Mouse (Mus musculus): Measurements from ENCODE around the gene Oas1g. TPM values are rescaled to one million over a fixed set of nuclear protein-coding genes. Genes with fewer than 3 reads are reported as not detected.
"Not testable (repeated sequence)": the region's sequence is repeated elsewhere in the genome, so short reads cannot be mapped to it uniquely, and the experiment has no call there.

Gene Oas1g
- polyA plus RNA-seq, 1 experiment = 30.1 TPM

DNA sequence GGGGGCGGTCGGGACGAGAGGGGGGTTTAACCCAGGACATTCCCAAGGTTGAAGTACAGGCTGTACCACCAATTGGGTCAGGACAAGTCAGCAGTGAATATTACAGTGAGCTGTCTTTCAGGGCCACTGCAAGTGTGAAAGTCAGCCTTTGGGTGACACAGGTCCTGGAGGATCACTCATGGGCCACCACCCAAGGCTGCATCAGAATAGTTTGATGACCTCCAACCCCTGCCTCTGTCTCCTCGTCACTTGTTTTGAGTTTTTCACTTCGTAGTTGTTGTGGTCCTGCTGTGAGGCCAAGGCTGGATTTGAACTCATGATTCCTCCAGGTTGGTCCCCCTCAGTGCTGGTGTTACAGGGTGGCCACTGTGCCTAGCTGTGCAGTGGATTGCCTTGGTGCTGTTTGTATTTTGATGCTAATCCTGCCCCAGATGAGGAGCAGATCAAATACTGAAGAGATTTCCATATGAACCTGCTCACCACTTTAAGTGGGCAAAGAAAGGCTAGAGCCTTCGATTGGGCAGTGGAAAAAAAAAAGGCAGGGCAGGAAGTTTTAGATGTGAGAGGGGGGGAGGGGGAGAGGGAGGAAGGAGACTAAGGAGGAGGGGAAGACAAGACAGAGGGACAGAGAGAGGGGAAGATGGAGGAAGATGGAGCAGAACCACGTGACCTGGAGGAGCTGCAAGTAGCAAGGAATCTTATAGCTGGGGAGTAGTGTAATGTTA is 20.9 kb upstream of the Oas1g start:
- no peaks in the 10 kb centered on the region for H3K27me3 ChIP-seq (ENCODE audit: control insufficient read depth, insufficient read depth, low read length)
- no peak for TF ChIP-seq CTCF (IDR thresholded peaks at IDR 0.05; ENCODE audit: extremely low read depth, insufficient read length, insufficient replicate concordance, low read depth, low read length)
- TF ChIP-seq POLR2A (IDR thresholded peaks at IDR 0.05; ENCODE audit: low read depth, low read length) = no peak
- H3K27ac ChIP-seq (ENCODE audit: insufficient read depth, low read depth, low read length) = no peak overlapping the region
- no peak overlapping the region for H3K4me3 ChIP-seq (ENCODE audit: low read depth, low read length)
- H3K4me1 ChIP-seq (ENCODE audit: control insufficient read depth, insufficient read depth, insufficient read length, low read length) = no peaks in the 10 kb centered on the region
- no peaks in the 10 kb centered on the region for H3K36me3 ChIP-seq (ENCODE audit: control insufficient read depth, insufficient read depth, low read length)
- WGBS = 68% methylated on average over 7 of the region's 7 CpGs

DNA sequence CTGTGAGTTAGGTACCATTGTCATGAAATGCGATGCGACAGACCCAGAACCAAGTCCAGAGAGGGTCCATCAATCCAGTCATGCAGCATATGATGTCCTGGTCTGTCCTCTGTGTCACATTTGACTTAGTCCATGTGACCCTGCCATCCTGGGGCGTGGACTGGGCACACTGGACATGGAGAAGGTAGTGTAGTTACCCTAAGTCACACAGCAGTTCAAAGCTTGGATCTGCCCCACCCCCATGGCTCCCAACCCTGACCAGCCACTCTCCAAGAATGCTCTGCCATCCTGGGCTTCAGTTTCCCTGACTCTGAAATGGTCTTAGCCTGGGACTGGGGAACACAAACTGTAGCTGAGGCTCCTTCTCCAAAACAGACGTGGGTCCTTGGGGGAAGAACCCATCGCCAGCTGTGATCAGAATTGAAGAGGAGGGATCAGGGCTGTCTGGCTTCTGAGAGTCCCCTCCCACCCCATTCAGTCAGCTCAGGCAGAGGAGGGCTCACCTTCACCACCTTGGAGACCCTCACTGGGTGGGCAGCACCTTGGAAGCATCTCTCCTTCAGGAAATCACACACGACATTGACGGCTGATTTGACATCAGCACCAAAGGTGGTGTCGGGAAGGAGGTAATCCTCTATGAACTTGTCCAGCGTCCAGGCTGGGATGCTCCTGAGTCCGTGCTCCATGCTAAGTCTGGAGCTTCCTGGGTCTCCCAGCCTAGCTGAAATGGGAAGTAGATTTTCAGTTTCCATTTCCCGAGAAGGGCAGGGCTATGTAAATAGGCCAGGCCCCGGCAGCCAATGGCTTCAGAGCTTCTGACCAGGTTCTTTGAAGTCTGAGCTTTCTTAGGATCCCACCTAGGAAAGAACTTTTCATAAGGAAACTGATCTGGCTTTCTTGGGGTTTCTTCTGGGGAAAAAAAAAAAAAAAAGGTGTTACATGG is 19.6 kb upstream of the Oas1g start, which contains the start of gene Oas1a:
Oas1a (minus strand) TSS at position 731 of the 943 bp plus-strand sequence.
- H3K4me1 ChIP-seq (ENCODE audit: control insufficient read depth, insufficient read depth, insufficient read length, low read length); H3K36me3 ChIP-seq (ENCODE audit: control insufficient read depth, insufficient read depth, low read length); H3K27me3 ChIP-seq (ENCODE audit: control insufficient read depth, insufficient read depth, low read length): not testable (repeated sequence)
- Histone ChIP-seq H3K4me3 (ENCODE audit: low read depth, low read length) (peak within 1 kb of the TSS; percentile 65), H3K27ac (ENCODE audit: insufficient read depth, low read depth, low read length) (peak within 1 kb of the TSS; percentile 39; the same call in 1 of the 2 replicates)
- 35% methylated on average over 9 of the region's 12 CpGs for WGBS

DNA sequence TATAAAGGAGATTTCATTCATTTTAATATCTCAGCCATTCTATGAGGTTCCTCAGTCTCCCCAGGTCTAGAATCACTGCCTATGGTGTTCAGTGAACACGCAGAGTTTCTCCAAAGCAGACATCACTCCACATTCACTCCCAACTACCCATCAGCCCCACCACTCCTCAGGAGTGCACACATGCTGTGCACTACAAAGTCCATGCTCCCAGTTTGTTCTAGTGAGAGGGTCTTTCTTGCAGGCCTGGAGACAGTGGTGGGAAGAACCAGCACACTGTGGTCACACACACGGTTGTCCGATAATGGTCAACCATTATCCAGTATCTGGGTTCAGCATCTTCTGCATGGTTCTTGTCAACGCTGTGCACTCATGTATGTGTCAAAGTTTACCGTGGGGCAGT is 14.6 kb upstream of the Oas1g start:
- H3K4me1 ChIP-seq (ENCODE audit: control insufficient read depth, insufficient read depth, insufficient read length, low read length) = no peaks in the 10 kb centered on the region
- TF ChIP-seq POLR2A (IDR thresholded peaks at IDR 0.05; ENCODE audit: low read depth, low read length) = no peak
- no peak for TF ChIP-seq CTCF (IDR thresholded peaks at IDR 0.05; ENCODE audit: extremely low read depth, insufficient read length, insufficient replicate concordance, low read depth, low read length)
- no peak overlapping the region for H3K27ac ChIP-seq (ENCODE audit: insufficient read depth, low read depth, low read length)
- H3K36me3 ChIP-seq (ENCODE audit: control insufficient read depth, insufficient read depth, low read length) = peaks cover 22% of the 10 kb centered on the region
- H3K27me3 ChIP-seq (ENCODE audit: control insufficient read depth, insufficient read depth, low read length) = no peaks in the 10 kb centered on the region
- 94% methylated on average over 5 of the region's 5 CpGs for WGBS
- no peak overlapping the region for H3K4me3 ChIP-seq (ENCODE audit: low read depth, low read length)

DNA sequence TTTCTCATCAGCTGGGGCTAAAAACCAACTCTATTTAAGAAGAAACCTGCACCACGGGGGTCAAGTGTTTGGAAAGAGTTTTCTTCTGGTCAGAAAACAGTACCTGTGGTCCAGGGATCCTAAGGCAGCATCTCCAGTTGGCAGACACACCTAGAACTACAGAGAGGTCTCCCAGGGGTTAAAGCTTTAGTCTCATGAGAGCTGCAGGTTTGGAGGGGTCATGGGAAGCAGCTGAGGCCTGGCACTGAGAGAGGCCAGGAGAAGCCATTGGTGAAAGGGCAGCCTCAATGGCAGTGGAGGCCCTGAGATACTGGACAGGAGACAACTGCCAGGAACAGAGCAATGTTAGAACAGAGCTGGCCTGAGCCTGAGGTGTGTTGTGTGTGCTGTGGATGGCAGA is 13.3 kb upstream of the Oas1g start:
- 63% methylated on average over 1 of the region's 1 CpGs for WGBS
- TF ChIP-seq POLR2A (IDR thresholded peaks at IDR 0.05; ENCODE audit: low read depth, low read length) (no peak), CTCF (IDR thresholded peaks at IDR 0.05; ENCODE audit: extremely low read depth, insufficient read length, insufficient replicate concordance, low read depth, low read length) (no peak)
- H3K4me1 ChIP-seq (ENCODE audit: control insufficient read depth, insufficient read depth, insufficient read length, low read length) = no peaks in the 10 kb centered on the region
- peaks cover 22% of the 10 kb centered on the region for H3K36me3 ChIP-seq (ENCODE audit: control insufficient read depth, insufficient read depth, low read length)
- H3K4me3 ChIP-seq (ENCODE audit: low read depth, low read length) = no peak overlapping the region
- H3K27me3 ChIP-seq (ENCODE audit: control insufficient read depth, insufficient read depth, low read length) = no peaks in the 10 kb centered on the region
- H3K27ac ChIP-seq (ENCODE audit: insufficient read depth, low read depth, low read length) = no peak overlapping the region

DNA sequence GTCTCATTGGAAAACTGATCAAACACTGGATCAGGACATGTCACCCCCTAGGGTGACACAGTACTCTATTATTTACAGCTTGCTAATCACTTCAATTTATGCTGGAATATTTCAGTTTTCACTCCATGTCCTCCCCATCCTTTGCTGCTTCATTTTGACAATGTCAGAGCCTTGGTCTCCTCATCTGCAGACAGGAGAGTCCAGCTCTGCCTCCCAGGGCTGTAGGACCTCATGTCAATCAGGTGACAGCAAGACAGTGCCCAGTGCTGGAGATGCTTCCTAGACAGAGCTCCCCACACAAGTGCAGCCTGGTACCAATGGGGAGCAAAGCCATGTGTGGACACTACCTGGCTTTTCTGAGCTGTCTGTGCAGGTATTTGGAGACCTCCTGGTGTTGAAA is 11.3 kb upstream of the Oas1g start:
- Histone ChIP-seq H3K4me3 (ENCODE audit: low read depth, low read length) (no peak overlapping the region), H3K4me1 (ENCODE audit: control insufficient read depth, insufficient read depth, insufficient read length, low read length) (no peaks in the 10 kb centered on the region), H3K27ac (ENCODE audit: insufficient read depth, low read depth, low read length) (no peak overlapping the region), H3K27me3 (ENCODE audit: control insufficient read depth, insufficient read depth, low read length) (no peaks in the 10 kb centered on the region), H3K36me3 (ENCODE audit: control insufficient read depth, insufficient read depth, low read length) (peaks cover 25% of the 10 kb centered on the region)
- TF ChIP-seq CTCF (IDR thresholded peaks at IDR 0.05; ENCODE audit: extremely low read depth, insufficient read length, insufficient replicate concordance, low read depth, low read length) = no peak
- TF ChIP-seq POLR2A (IDR thresholded peaks at IDR 0.05; ENCODE audit: low read depth, low read length) = no peak

DNA sequence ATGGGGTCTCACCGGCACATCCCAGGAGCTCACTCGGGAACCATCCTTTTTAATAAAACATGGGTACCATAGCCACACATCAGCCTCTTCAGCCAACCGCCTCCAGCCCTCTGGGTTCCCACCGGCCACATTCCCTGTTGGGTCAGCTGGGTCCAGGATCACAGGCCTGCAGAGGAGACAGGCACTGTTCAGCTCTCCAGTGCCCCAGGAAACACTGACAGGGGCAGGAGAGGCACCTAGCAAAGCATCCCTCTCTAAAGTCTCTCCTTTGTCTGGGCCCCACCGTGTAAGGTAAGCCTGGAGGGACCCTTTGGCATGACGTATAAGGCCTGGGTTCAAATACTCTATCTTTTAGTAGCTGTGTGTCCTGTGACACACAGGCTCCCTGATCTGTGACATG is 10.9 kb upstream of the Oas1g start:
- H3K4me3 ChIP-seq (ENCODE audit: low read depth, low read length) = no peak overlapping the region
- no peaks in the 10 kb centered on the region for H3K27me3 ChIP-seq (ENCODE audit: control insufficient read depth, insufficient read depth, low read length)
- WGBS = 91% methylated on average over 6 of the region's 6 CpGs
- no peaks in the 10 kb centered on the region for H3K4me1 ChIP-seq (ENCODE audit: control insufficient read depth, insufficient read depth, insufficient read length, low read length)
- TF ChIP-seq POLR2A (IDR thresholded peaks at IDR 0.05; ENCODE audit: low read depth, low read length) (no peak), CTCF (IDR thresholded peaks at IDR 0.05; ENCODE audit: extremely low read depth, insufficient read length, insufficient replicate concordance, low read depth, low read length) (no peak)
- H3K36me3 ChIP-seq (ENCODE audit: control insufficient read depth, insufficient read depth, low read length) = peaks cover 25% of the 10 kb centered on the region
- H3K27ac ChIP-seq (ENCODE audit: insufficient read depth, low read depth, low read length) = no peak overlapping the region

DNA sequence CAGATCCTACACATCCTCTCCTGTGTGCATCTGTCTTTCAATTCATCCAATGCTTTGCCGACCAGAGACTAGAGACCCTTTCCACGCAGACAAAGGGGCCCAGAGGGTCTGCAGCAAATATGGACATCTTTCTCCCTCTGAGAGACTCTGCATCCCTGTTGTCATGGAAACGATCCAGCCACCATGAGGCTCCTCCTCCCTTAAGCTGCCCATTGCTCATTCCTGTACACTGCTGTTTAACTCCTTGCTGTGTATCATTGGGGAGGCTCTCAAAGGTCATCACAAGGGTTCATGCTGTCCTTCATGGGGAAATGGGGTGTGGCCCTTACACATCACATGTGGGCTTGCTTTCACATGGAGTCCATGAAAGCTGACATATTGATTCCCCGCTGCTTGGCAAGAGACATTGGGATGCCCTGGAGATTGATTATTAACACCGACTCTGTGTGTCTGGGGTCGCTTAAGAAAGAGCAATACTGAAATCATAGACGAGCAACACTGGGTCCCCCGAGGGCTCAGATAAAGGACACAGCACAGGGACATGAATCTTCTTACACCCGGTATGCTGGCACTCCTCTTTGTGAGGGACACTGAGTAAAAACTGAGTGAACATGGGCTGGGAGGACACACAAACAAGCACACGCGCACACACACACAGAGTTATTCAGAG is 8.0 kb upstream of the Oas1g start:
- Histone ChIP-seq H3K4me1 (ENCODE audit: control insufficient read depth, insufficient read depth, insufficient read length, low read length) (peaks cover 12% of the 10 kb centered on the region; the same call in 1 of the 2 replicates), H3K27ac (ENCODE audit: insufficient read depth, low read depth, low read length) (no peak overlapping the region), H3K27me3 (ENCODE audit: control insufficient read depth, insufficient read depth, low read length) (no peaks in the 10 kb centered on the region), H3K36me3 (ENCODE audit: control insufficient read depth, insufficient read depth, low read length) (peaks cover 14% of the 10 kb centered on the region; the same call in 1 of the 2 replicates), H3K4me3 (ENCODE audit: low read depth, low read length) (no peak overlapping the region)
- 88% methylated on average over 11 of the region's 11 CpGs for WGBS
- TF ChIP-seq CTCF (IDR thresholded peaks at IDR 0.05; ENCODE audit: extremely low read depth, insufficient read length, insufficient replicate concordance, low read depth, low read length) (no peak), POLR2A (IDR thresholded peaks at IDR 0.05; ENCODE audit: low read depth, low read length) (no peak)

DNA sequence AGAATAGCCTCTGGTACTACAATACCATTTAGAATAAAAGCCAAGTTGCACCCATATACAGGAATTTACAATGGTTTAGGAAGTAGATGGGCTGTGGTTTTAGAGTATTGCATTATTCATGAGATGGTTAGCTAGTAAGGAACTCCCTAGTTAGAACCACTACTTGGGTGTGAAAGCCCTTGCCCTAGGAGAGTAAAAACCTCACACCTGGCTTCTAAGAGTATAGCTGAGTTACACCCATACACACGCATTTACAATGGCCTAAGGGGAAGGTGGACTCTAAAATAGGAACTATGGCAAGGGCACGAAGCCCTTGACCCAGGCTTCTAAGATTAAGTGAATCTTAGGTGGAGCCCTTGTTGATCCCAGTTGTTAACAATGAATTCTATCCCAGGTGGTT is 7.3 kb upstream of the Oas1g start:
- WGBS = 43% methylated on average over 2 of the region's 2 CpGs
- not testable (repeated sequence) for H3K4me3 ChIP-seq (ENCODE audit: low read depth, low read length); H3K27ac ChIP-seq (ENCODE audit: insufficient read depth, low read depth, low read length); H3K27me3 ChIP-seq (ENCODE audit: control insufficient read depth, insufficient read depth, low read length)
- H3K36me3 ChIP-seq (ENCODE audit: control insufficient read depth, insufficient read depth, low read length) = peaks cover 14% of the 10 kb centered on the region; the same call in 1 of the 2 replicates
- peaks cover 12% of the 10 kb centered on the region; the same call in 1 of the 2 replicates for H3K4me1 ChIP-seq (ENCODE audit: control insufficient read depth, insufficient read depth, insufficient read length, low read length)

DNA sequence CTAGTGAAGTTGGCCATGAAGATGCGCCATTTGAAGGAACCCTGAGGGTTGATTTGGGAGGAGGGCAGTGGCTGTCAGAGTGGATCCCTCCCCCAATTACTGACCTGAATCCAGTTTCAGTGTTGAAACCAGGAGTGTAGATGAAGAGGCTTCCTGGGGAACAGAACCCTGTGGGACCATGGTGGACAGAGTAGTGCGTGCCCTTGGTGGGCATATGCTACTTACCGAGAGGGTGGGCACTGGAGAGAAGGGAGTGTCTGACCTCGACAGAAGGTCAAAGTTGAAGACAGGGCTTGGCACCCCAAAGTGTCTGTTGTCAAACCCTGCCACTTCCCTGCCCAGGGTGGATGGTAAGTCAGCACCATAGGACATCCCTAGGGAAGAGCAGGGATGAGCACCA is 6.5 kb upstream of the Oas1g start:
- 92% methylated on average over 4 of the region's 4 CpGs for WGBS

More for the DNA sequence above, 6.5 kb upstream of the Oas1g start:
- H3K4me1 ChIP-seq (ENCODE audit: control insufficient read depth, insufficient read depth, insufficient read length, low read length) = peaks cover 12% of the 10 kb centered on the region; the same call in 1 of the 2 replicates
- H3K36me3 ChIP-seq (ENCODE audit: control insufficient read depth, insufficient read depth, low read length); H3K27ac ChIP-seq (ENCODE audit: insufficient read depth, low read depth, low read length); H3K4me3 ChIP-seq (ENCODE audit: low read depth, low read length); H3K27me3 ChIP-seq (ENCODE audit: control insufficient read depth, insufficient read depth, low read length): not testable (repeated sequence)

Data from small intestine, adult 2 months (tissue).